Comparison of ENCODE assay signal across 18 mouse cellular contexts in the genomic region with DNA sequence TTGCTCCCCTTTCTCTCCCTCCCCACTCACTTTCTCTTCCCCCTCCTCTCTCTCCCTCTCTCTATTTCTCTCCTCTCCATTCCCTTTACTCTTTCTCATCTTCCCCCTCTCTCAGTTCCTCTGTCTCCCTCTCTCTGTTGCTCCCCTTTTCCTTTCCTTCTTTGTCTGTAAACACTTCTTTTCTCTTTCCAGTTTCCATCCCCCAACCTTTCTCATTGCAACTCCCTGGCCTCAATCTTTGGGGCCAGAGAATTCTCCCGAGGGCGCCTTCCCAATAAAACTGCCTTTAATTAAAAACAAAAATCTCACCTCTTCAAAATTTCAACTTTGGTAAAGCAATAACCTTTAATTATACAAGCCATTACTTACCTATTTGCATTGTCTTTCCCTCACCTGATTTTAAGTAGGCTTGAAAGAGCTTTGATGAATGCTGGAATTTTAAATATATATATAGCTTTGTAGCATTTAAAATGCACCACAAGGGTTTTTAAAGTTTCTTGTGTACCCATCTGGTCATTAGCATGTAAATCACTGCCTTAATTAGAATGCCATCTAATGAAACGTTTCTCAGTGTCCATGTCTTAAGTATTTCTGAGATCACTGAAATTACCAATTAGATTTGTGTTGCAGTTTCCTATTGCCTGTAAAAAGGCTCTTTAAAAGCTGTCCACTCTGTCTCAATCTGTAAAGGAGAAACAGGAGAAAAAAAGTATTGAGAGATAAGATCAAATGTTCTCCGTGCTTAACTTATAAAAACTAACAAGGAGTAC.
"Had no signal": no experiment of that assay in that cellular context is flagged by ENCODE, and none has a peak within 500 bp of the region (broad histone marks: within the 10 kb centered on the region; RNA-seq: fewer than 3 reads in every experiment).

No protein-coding gene starts in this region.

- H3K4me1 ChIP-seq: midbrain, embryonic 10.5 days; midbrain, embryonic 13.5 days; neural tube, embryonic 13.5 days; neural tube, embryonic 15.5 days; stomach, embryonic 15.5 days had no signal

- H3K27me3 ChIP-seq: midbrain, embryonic 13.5 days; neural tube, embryonic 13.5 days; neural tube, embryonic 15.5 days; stomach, embryonic 15.5 days had no signal

- DNase-seq: lung, adult 18-20 months; lung, embryonic 14.5 days; lung, postnatal 10 days; lung, postnatal 4 days; retina, postnatal 1 day; right cerebral cortex, adult 18-20 months; right cerebral cortex, postnatal 14 days; thymus, adult 2 months; thymus, postnatal 14 days; thymus, postnatal 36 days had no signal

- H3K4me2 ChIP-seq: lung, embryonic 14.5 days; midbrain, embryonic 13.5 days; neural tube, embryonic 13.5 days; neural tube, embryonic 15.5 days; stomach, embryonic 15.5 days had no signal

- H3K9ac ChIP-seq: lung, embryonic 14.5 days; midbrain, embryonic 13.5 days; neural tube, embryonic 13.5 days; neural tube, embryonic 15.5 days; stomach, embryonic 15.5 days had no signal

- H3K9me3 ChIP-seq: midbrain, embryonic 10.5 days; midbrain, embryonic 13.5 days; neural tube, embryonic 13.5 days; neural tube, embryonic 15.5 days; stomach, embryonic 15.5 days had no signal

- ATAC-seq: midbrain, embryonic 13.5 days; midbrain, embryonic 16.5 days had no signal

- H3K27ac ChIP-seq: midbrain, embryonic 10.5 days; midbrain, embryonic 13.5 days; neural tube, embryonic 13.5 days; neural tube, embryonic 15.5 days; stomach, embryonic 15.5 days; stomach, postnatal 0 days had no signal

- H3K4me3 ChIP-seq: midbrain, embryonic 10.5 days; midbrain, embryonic 13.5 days; myocyte; neural tube, embryonic 13.5 days; neural tube, embryonic 15.5 days; stomach, embryonic 15.5 days had no signal

- H3K36me3 ChIP-seq: midbrain, embryonic 10.5 days; midbrain, embryonic 13.5 days; neural tube, embryonic 13.5 days; neural tube, embryonic 15.5 days; stomach, embryonic 15.5 days had no signal
